Comparison of ENCODE assay signal across 51 mouse cellular contexts in the genomic region with DNA sequence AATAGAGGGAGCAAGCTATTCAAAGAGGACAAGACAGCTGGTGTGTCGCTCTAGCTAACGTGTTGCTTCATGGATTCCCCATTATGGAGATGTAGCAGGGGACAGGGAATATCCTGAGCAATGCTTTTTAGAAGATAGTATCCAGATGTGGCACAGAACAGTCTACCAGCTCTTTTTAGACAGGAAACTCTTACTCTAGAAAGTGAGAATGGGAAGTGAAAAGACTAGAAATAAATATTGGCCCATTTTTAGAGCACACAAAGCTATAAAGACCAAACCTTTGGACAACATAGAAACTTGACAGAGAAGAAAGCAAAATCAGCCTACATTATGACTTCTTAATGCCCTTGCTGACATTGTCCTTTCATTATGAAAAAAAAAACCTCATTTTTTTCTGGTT. TPM values are rescaled to one million over a fixed set of nuclear protein-coding genes. Genes with fewer than 3 reads are reported as not detected.
"Had no signal": no experiment of that assay in that cellular context is flagged by ENCODE, and none has a peak within 500 bp of the region (broad histone marks: within the 10 kb centered on the region; RNA-seq: fewer than 3 reads in every experiment).

No protein-coding gene starts in this region.

- H3K27ac ChIP-seq: heart, embryonic 10.5 days; heart, embryonic 13.5 days; heart, embryonic 15.5 days; hindbrain, embryonic 10.5 days; hindbrain, embryonic 12.5 days; hindbrain, embryonic 13.5 days; hindbrain, embryonic 14.5 days; hindbrain, embryonic 15.5 days; hindbrain, postnatal 0 days; intestine, embryonic 15.5 days; kidney, embryonic 15.5 days; kidney, postnatal 0 days; layer of hippocampus, adult 2 months had no signal

- H3K4me3 ChIP-seq: heart, embryonic 10.5 days; heart, embryonic 12.5 days; heart, embryonic 13.5 days; heart, embryonic 15.5 days; hindbrain, embryonic 10.5 days; hindbrain, embryonic 12.5 days; hindbrain, embryonic 13.5 days; hindbrain, embryonic 15.5 days; intestine, embryonic 15.5 days; kidney, embryonic 15.5 days; layer of hippocampus, adult 2 months had no signal

- H3K4me2 ChIP-seq: heart, embryonic 11.5 days; heart, embryonic 12.5 days; heart, embryonic 13.5 days; heart, embryonic 15.5 days; hindbrain, embryonic 12.5 days; hindbrain, embryonic 13.5 days; hindbrain, embryonic 14.5 days; hindbrain, embryonic 15.5 days; intestine, embryonic 15.5 days; kidney, embryonic 15.5 days had no signal

- H3K9me3 ChIP-seq: heart, embryonic 10.5 days; heart, embryonic 12.5 days; heart, embryonic 13.5 days; heart, embryonic 15.5 days; hindbrain, embryonic 10.5 days; hindbrain, embryonic 12.5 days; hindbrain, embryonic 13.5 days; hindbrain, embryonic 15.5 days; intestine, embryonic 15.5 days; kidney, embryonic 15.5 days had no signal

- DNase-seq: heart, postnatal 10 days; heart, postnatal 14 days; heart, postnatal 36 days; heart, postnatal 4 days; kidney, adult 11 months; kidney, adult 18-20 months; kidney, adult 2 months; kidney, adult 8-10 months; kidney, adult 9 months; kidney, postnatal 10 days; kidney, postnatal 14 days; kidney, postnatal 25 days; kidney, postnatal 36 days; kidney, postnatal 4 days; layer of hippocampus, adult 9-11 months; layer of hippocampus, postnatal 36 days had no signal

- H3K27me3 ChIP-seq: heart, embryonic 12.5 days; heart, embryonic 13.5 days; heart, embryonic 15.5 days; hindbrain, embryonic 12.5 days; hindbrain, embryonic 13.5 days; hindbrain, embryonic 15.5 days; intestine, embryonic 15.5 days; kidney, embryonic 15.5 days had no signal

- H3K4me1 ChIP-seq: heart, embryonic 10.5 days; heart, embryonic 12.5 days; heart, embryonic 13.5 days; heart, embryonic 15.5 days; hindbrain, embryonic 10.5 days; hindbrain, embryonic 12.5 days; hindbrain, embryonic 13.5 days; hindbrain, embryonic 15.5 days; intestine, embryonic 15.5 days; kidney, embryonic 15.5 days had no signal

- H3K36me3 ChIP-seq: heart, embryonic 10.5 days; heart, embryonic 12.5 days; heart, embryonic 13.5 days; heart, embryonic 15.5 days; hindbrain, embryonic 10.5 days; hindbrain, embryonic 12.5 days; hindbrain, embryonic 13.5 days; hindbrain, embryonic 15.5 days; intestine, embryonic 15.5 days; kidney, embryonic 15.5 days had no signal

- H3K9ac ChIP-seq: heart, embryonic 12.5 days; heart, embryonic 13.5 days; heart, embryonic 15.5 days; hindbrain, embryonic 12.5 days; hindbrain, embryonic 13.5 days; hindbrain, embryonic 14.5 days; hindbrain, embryonic 15.5 days; intestine, embryonic 15.5 days; kidney, embryonic 15.5 days had no signal

- ATAC-seq: hindbrain, embryonic 16.5 days; hindbrain, postnatal 0 days; inflammation-experienced regulatory T-cells, adult 6 months; intestine, embryonic 15.5 days; intestine, embryonic 16.5 days; intestine, postnatal 0 days had no signal

RNA-seq across cellular contexts. Expression of a gene that starts 2.6 kb away (rescaled TPM):
- total RNA-seq: heart, postnatal 10 days; heart, postnatal 14 days; heart, postnatal 25 days; heart, postnatal 36 days; heart, postnatal 4 days; hematopoietic stem cell, adult 5-6 weeks; hindbrain, postnatal 0 days; layer of hippocampus, adult 18-20 months; layer of hippocampus, adult 2 months; layer of hippocampus, adult 8-10 months; layer of hippocampus, postnatal 10 days; layer of hippocampus, postnatal 14 days; layer of hippocampus, postnatal 25 days; layer of hippocampus, postnatal 36 days; left cerebral cortex, adult 18-20 months had no signal
- polyA plus RNA-seq: heart, embryonic 10.5 days; heart, embryonic 11.5 days; heart, embryonic 12.5 days; heart, embryonic 13.5 days; heart, embryonic 14.5 days; heart, embryonic 15.5 days; heart, embryonic 16.5 days; heart, postnatal 0 days; hindbrain, embryonic 10.5 days; hindbrain, embryonic 11.5 days; hindbrain, embryonic 12.5 days; hindbrain, embryonic 13.5 days; hindbrain, embryonic 14.5 days; hindbrain, embryonic 15.5 days; hindbrain, embryonic 16.5 days; hindbrain, postnatal 0 days; inflammation-experienced regulatory T-cells, adult 6 months; intestine, embryonic 14.5 days; intestine, embryonic 15.5 days; intestine, embryonic 16.5 days; intestine, postnatal 0 days; kidney, embryonic 14.5 days; kidney, embryonic 15.5 days; kidney, embryonic 16.5 days; kidney, postnatal 0 days; large intestine, adult 2 months had no signal

RNA-seq across cellular contexts. Expression of a gene that starts 7.1 kb away (rescaled TPM):
- total RNA-seq: left cerebral cortex, adult 18-20 months had no signal

RNA-seq across cellular contexts. Expression of a gene that starts 46.1 kb away (rescaled TPM):
- total RNA-seq: heart, postnatal 14 days; heart, postnatal 25 days; heart, postnatal 36 days; heart, postnatal 4 days; hindbrain, postnatal 0 days; layer of hippocampus, adult 18-20 months; layer of hippocampus, adult 2 months; layer of hippocampus, adult 8-10 months; layer of hippocampus, postnatal 10 days; layer of hippocampus, postnatal 14 days; layer of hippocampus, postnatal 25 days; layer of hippocampus, postnatal 36 days; left cerebral cortex, adult 18-20 months had no signal
- polyA plus RNA-seq: heart, embryonic 11.5 days; heart, postnatal 0 days; hindbrain, embryonic 10.5 days; hindbrain, embryonic 11.5 days; hindbrain, embryonic 12.5 days; hindbrain, embryonic 13.5 days; hindbrain, embryonic 14.5 days; hindbrain, embryonic 15.5 days; hindbrain, embryonic 16.5 days; hindbrain, postnatal 0 days; intestine, embryonic 14.5 days; kidney, embryonic 14.5 days; kidney, embryonic 16.5 days; kidney, postnatal 0 days had no signal
